Mouse (Mus musculus): Measurements from ENCODE around the gene Arhgef12. TPM values are rescaled to one million over a fixed set of nuclear protein-coding genes. Genes with fewer than 3 reads are reported as not detected.
"Not testable (repeated sequence)": the region's sequence is repeated elsewhere in the genome, so short reads cannot be mapped to it uniquely, and the experiment has no call there.

Gene Arhgef12
- polyA plus RNA-seq, 1 experiment, result 7.1 TPM

DNA sequence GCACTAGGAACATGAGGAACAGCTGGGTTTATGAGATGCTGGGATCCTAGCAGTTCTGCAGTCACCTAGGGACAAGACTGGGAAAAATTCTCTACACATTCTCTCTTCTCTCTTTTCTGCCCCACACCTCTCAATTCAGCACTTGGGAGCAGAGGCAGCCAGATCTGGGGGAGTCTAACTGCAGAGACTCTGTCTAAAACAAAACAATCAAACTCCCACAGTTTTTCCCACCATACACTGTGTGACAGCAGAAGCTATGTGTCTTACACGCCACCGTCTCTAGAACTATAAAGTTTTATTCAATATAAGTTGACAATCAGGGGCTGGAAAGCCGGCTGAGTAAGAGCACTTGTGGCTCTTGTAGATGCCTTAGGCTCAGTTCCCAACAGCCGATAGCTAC is 119.1 kb downstream of the Arhgef12 start:
- Histone ChIP-seq H3K4me1 (replicated peaks; ENCODE audit: control insufficient read depth, insufficient read depth, low read length) (no peaks in the 10 kb centered on the region), H3K27me3 (ENCODE audit: control insufficient read depth, insufficient read depth, low read length) (no peaks in the 10 kb centered on the region), H3K27ac (ENCODE audit: control insufficient read depth, insufficient read depth, low read length) (no peak overlapping the region), H3K4me3 (ENCODE audit: control insufficient read depth, insufficient read depth, low read length) (no peak overlapping the region), H3K36me3 (ENCODE audit: control insufficient read depth, insufficient read depth, low read length) (no peaks in the 10 kb centered on the region)
- 95% methylated on average over 4 of the region's 4 CpGs for WGBS
- no peak for TF ChIP-seq CTCF (IDR thresholded peaks at IDR 0.05; ENCODE audit: borderline replicate concordance, control insufficient read depth, extremely low read depth, insufficient read depth, low read length, poor library complexity)
- TF ChIP-seq POLR2A (IDR thresholded peaks at IDR 0.05; ENCODE audit: control insufficient read depth, extremely low read depth, insufficient read depth, low read length, poor library complexity), result no peak
- no peak for DNase-seq

DNA sequence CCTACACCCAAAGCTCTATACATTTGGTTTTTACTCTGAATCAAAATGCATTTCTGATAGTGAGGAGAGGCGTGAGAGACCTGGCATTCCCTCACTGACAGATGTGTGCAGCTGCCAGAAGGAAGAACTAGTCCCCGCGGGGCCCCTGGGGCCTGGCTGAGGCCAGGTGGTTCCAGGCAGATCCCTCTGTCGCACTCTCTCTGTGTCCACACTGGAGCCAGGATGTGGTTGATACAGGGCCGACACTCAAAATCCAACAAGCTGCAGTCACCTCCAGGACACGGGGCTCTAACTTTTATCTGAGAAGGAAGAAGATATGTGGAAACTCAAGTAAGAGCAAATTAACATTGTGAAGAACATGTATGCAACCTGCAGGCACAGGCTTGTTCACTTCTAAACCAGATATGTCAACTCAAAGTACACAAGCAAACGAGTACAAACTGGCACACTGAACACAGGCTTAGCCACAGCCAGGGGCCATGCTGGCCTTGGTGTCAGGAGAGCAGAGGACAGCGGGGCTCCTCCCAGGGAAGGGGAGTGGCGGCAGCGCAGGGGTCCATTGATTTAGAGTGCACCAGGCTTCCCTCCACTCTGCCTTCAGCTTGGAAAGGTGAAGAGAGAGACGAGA is 138.0 kb downstream of the Arhgef12 start:
- H3K27me3 ChIP-seq (ENCODE audit: control insufficient read depth, insufficient read depth, low read length), result no peaks in the 10 kb centered on the region
- TF ChIP-seq CTCF (IDR thresholded peaks at IDR 0.05; ENCODE audit: borderline replicate concordance, control insufficient read depth, extremely low read depth, insufficient read depth, low read length, poor library complexity) (no peak), POLR2A (IDR thresholded peaks at IDR 0.05; ENCODE audit: control insufficient read depth, extremely low read depth, insufficient read depth, low read length, poor library complexity) (no peak)
- 85% methylated on average over 11 of the region's 11 CpGs for WGBS
- H3K4me1 ChIP-seq (replicated peaks; ENCODE audit: control insufficient read depth, insufficient read depth, low read length), result no peaks in the 10 kb centered on the region
- no peak overlapping the region for H3K27ac ChIP-seq (ENCODE audit: control insufficient read depth, insufficient read depth, low read length)
- no peak for DNase-seq
- no peaks in the 10 kb centered on the region for H3K36me3 ChIP-seq (ENCODE audit: control insufficient read depth, insufficient read depth, low read length)
- H3K4me3 ChIP-seq (ENCODE audit: control insufficient read depth, insufficient read depth, low read length), result no peak overlapping the region

DNA sequence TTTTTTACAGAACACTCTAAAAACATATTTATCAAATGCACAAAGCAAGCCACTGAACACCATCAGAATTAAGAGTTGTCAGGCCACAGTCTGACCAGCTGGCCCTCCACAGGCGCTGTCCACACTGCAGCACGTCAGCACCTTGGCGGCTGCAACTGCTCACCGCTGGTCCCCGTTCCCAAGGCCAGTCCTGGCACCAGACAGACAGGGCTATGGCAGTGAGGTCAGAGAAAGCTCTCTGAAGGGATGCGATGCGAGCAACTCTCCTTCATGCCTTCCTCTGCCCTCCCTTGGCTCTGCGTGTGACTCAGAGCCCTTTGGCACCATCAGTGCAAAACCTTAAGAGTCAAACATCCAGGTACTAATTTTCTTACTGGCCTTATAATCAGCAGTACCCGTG is 139.3 kb downstream of the Arhgef12 start:
- Histone ChIP-seq H3K27me3 (ENCODE audit: control insufficient read depth, insufficient read depth, low read length) (no peaks in the 10 kb centered on the region), H3K36me3 (ENCODE audit: control insufficient read depth, insufficient read depth, low read length) (no peaks in the 10 kb centered on the region), H3K4me3 (ENCODE audit: control insufficient read depth, insufficient read depth, low read length) (no peak overlapping the region), H3K4me1 (replicated peaks; ENCODE audit: control insufficient read depth, insufficient read depth, low read length) (no peaks in the 10 kb centered on the region), H3K27ac (ENCODE audit: control insufficient read depth, insufficient read depth, low read length) (no peak overlapping the region)
- 92% methylated on average over 9 of the region's 9 CpGs for WGBS
- TF ChIP-seq CTCF (IDR thresholded peaks at IDR 0.05; ENCODE audit: borderline replicate concordance, control insufficient read depth, extremely low read depth, insufficient read depth, low read length, poor library complexity) (no peak), POLR2A (IDR thresholded peaks at IDR 0.05; ENCODE audit: control insufficient read depth, extremely low read depth, insufficient read depth, low read length, poor library complexity) (no peak)
- no peak for DNase-seq

DNA sequence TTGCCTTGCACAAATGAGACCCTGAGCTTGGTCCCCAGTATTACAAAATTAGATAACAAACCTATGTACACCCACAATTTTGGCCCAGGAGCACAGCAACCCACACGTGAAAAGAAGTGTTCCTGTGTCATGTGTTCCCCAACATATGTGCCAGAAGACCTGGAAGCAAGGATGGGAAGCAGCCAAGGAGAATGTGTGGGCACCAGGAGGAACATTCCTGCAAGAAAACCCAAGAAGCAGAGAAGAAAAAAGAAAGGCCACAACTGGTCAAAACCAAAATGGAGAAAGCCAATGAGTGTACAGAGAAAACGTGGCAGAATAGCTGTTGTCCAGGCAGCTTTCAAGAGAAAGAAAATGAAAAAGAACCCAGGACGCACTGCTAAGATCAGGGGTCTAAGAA is 142.2 kb downstream of the Arhgef12 start:
- not testable (repeated sequence) for H3K4me3 ChIP-seq (ENCODE audit: control insufficient read depth, insufficient read depth, low read length); H3K36me3 ChIP-seq (ENCODE audit: control insufficient read depth, insufficient read depth, low read length); H3K27ac ChIP-seq (ENCODE audit: control insufficient read depth, insufficient read depth, low read length); H3K27me3 ChIP-seq (ENCODE audit: control insufficient read depth, insufficient read depth, low read length); H3K4me1 ChIP-seq (replicated peaks; ENCODE audit: control insufficient read depth, insufficient read depth, low read length); DNase-seq
- 82% methylated on average over 3 of the region's 3 CpGs for WGBS

DNA sequence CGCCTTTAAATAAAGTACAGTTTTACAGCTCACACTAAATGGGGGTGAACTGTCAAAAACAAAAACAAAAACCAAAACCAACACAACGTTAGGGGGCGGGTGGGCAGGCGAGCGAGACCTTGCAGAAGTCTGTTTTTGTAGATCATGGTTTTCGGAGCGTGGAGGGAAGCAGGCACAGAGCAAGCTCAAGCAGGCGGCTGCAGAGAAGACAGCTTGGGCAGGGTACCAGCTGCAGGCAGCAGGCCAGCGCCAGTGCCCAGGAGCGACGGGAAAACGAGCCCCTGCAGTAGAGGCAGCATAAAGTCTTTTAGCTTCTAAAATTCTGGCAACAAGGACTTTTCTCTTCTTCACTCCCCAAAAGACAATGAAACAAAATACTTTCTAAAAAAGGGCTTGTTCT is 142.7 kb downstream of the Arhgef12 start:
- Histone ChIP-seq H3K4me1 (replicated peaks; ENCODE audit: control insufficient read depth, insufficient read depth, low read length) (no peaks in the 10 kb centered on the region), H3K4me3 (ENCODE audit: control insufficient read depth, insufficient read depth, low read length) (no peak overlapping the region), H3K27ac (ENCODE audit: control insufficient read depth, insufficient read depth, low read length) (no peak overlapping the region), H3K27me3 (ENCODE audit: control insufficient read depth, insufficient read depth, low read length) (no peaks in the 10 kb centered on the region), H3K36me3 (ENCODE audit: control insufficient read depth, insufficient read depth, low read length) (no peaks in the 10 kb centered on the region)
- no peak for DNase-seq
- 89% methylated on average over 12 of the region's 12 CpGs for WGBS
- TF ChIP-seq CTCF (IDR thresholded peaks at IDR 0.05; ENCODE audit: borderline replicate concordance, control insufficient read depth, extremely low read depth, insufficient read depth, low read length, poor library complexity) (no peak), POLR2A (IDR thresholded peaks at IDR 0.05; ENCODE audit: control insufficient read depth, extremely low read depth, insufficient read depth, low read length, poor library complexity) (no peak)

DNA sequence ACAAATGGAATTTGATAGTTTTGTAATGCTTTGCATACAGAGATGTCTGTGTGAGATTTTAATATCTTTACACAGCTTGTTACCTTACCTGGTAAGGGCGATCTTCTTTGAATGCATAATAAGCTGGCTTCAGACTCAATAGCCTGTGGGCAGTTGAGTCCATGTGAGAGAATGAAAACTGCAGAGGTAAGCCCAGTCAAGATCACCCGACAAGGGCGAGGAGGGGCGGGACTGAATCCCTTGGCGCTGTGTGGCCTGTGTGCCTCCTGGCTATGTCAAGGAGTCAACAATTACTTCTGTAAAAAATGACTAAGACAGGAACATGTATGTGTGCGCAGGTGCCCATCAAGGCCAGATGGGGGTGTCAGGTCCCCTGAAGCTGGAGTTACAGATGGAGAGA is 144.5 kb downstream of the Arhgef12 start:
- 91% methylated on average over 6 of the region's 6 CpGs for WGBS
- Histone ChIP-seq H3K27ac (ENCODE audit: control insufficient read depth, insufficient read depth, low read length) (no peak overlapping the region), H3K4me3 (ENCODE audit: control insufficient read depth, insufficient read depth, low read length) (no peak overlapping the region), H3K36me3 (ENCODE audit: control insufficient read depth, insufficient read depth, low read length) (no peaks in the 10 kb centered on the region), H3K4me1 (replicated peaks; ENCODE audit: control insufficient read depth, insufficient read depth, low read length) (no peaks in the 10 kb centered on the region), H3K27me3 (ENCODE audit: control insufficient read depth, insufficient read depth, low read length) (no peaks in the 10 kb centered on the region)
- TF ChIP-seq POLR2A (IDR thresholded peaks at IDR 0.05; ENCODE audit: control insufficient read depth, extremely low read depth, insufficient read depth, low read length, poor library complexity), result no peak
- no peak for TF ChIP-seq CTCF (IDR thresholded peaks at IDR 0.05; ENCODE audit: borderline replicate concordance, control insufficient read depth, extremely low read depth, insufficient read depth, low read length, poor library complexity)
- no peak for DNase-seq

DNA sequence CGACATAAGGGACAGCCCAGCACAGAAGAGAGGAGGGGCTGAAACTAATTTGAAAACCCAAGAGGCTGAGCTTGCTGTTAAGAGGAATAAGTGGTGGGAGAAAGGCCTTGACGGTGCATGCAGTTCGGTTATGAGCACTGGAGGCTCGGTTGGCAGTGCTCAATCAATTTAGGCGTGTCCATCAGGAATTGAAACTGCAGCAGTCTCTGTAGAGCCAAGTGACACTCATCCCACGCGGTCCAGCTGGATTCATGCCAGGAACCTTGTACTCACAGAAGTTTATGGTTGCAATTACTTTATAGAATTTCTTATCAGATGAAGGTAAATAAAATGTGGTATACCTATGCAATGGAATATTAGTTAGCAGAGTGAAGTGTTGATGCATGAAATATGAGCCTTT is 148.6 kb downstream of the Arhgef12 start:
- 90% methylated on average over 7 of the region's 7 CpGs for WGBS
- Histone ChIP-seq H3K27me3 (ENCODE audit: control insufficient read depth, insufficient read depth, low read length) (no peaks in the 10 kb centered on the region), H3K36me3 (ENCODE audit: control insufficient read depth, insufficient read depth, low read length) (no peaks in the 10 kb centered on the region), H3K4me3 (ENCODE audit: control insufficient read depth, insufficient read depth, low read length) (no peak overlapping the region), H3K4me1 (replicated peaks; ENCODE audit: control insufficient read depth, insufficient read depth, low read length) (no peaks in the 10 kb centered on the region), H3K27ac (ENCODE audit: control insufficient read depth, insufficient read depth, low read length) (no peak overlapping the region)
- DNase-seq, result no peak
- TF ChIP-seq POLR2A (IDR thresholded peaks at IDR 0.05; ENCODE audit: control insufficient read depth, extremely low read depth, insufficient read depth, low read length, poor library complexity), result no peak
